Mouse (Mus musculus): ENCODE results near the gene Irf5. TPM values are rescaled to one million over a fixed set of nuclear protein-coding genes. Genes with fewer than 3 reads are reported as not detected.
A peak's percentile ranks its signal among the peaks of the same experiment; 100 is the strongest.

Gene Irf5
- 2.1 and 2.6 TPM in 2 replicates for polyA plus RNA-seq (2012)

- no peak for TF ChIP-seq GATA1 (IDR thresholded peaks at IDR 0.05; ENCODE audit: low read length)
Observed at GRCm38 (mm10) chr6:29526281-29527251, at the start of gene Irf5. Gene Irf5, plus strand, starts transcription at chr6:29526625.

- no peak for TF ChIP-seq GATA1 (IDR thresholded peaks at IDR 0.05; ENCODE audit: low read length)
Observed at GRCm38 (mm10) chr6:29482691-29483090, 43.7 kb upstream of the Irf5 start.

GRCm38 (mm10) chr6:29484716-29485559 lies 41.5 kb upstream of the Irf5 start:
- no peak for TF ChIP-seq GATA1 (IDR thresholded peaks at IDR 0.05; ENCODE audit: low read length)

GRCm38 (mm10) chr6:29485951-29486350 lies 40.5 kb upstream of the Irf5 start:
- TF ChIP-seq GATA1 (IDR thresholded peaks at IDR 0.05; ENCODE audit: low read length), result no peak

- TF ChIP-seq GATA1 (IDR thresholded peaks at IDR 0.05; ENCODE audit: low read length), result no peak
Observed at GRCm38 (mm10) chr6:29494101-29494500, 32.3 kb upstream of the Irf5 start.

- no peak for TF ChIP-seq GATA1 (IDR thresholded peaks at IDR 0.05; ENCODE audit: low read length)
Observed at GRCm38 (mm10) chr6:29496270-29496669, 30.2 kb upstream of the Irf5 start.

- no peak for TF ChIP-seq GATA1 (IDR thresholded peaks at IDR 0.05; ENCODE audit: low read length)
Observed at GRCm38 (mm10) chr6:29497791-29498190, 28.6 kb upstream of the Irf5 start.

GRCm38 (mm10) chr6:29500177-29500576 lies 26.2 kb upstream of the Irf5 start:
- TF ChIP-seq GATA1 (IDR thresholded peaks at IDR 0.05; ENCODE audit: low read length), result peak; percentile 16

GRCm38 (mm10) chr6:29500810-29501209 lies 25.6 kb upstream of the Irf5 start:
- TF ChIP-seq GATA1 (IDR thresholded peaks at IDR 0.05; ENCODE audit: low read length), result no peak

- no peak for TF ChIP-seq GATA1 (IDR thresholded peaks at IDR 0.05; ENCODE audit: low read length)
Observed at GRCm38 (mm10) chr6:29501599-29501998, 24.8 kb upstream of the Irf5 start.

GRCm38 (mm10) chr6:29505493-29505892 lies 20.9 kb upstream of the Irf5 start:
- no peak for TF ChIP-seq GATA1 (IDR thresholded peaks at IDR 0.05; ENCODE audit: low read length)

- TF ChIP-seq GATA1 (IDR thresholded peaks at IDR 0.05; ENCODE audit: low read length), result no peak
Observed at GRCm38 (mm10) chr6:29506834-29507233, 19.6 kb upstream of the Irf5 start.

- no peak for TF ChIP-seq GATA1 (IDR thresholded peaks at IDR 0.05; ENCODE audit: low read length)
Observed at GRCm38 (mm10) chr6:29507447-29508309, 18.7 kb upstream of the Irf5 start, which contains the start of gene Kcp. Gene Kcp, minus strand, starts transcription at chr6:29507952.

GRCm38 (mm10) chr6:29509086-29509485 lies 17.3 kb upstream of the Irf5 start:
- no peak for TF ChIP-seq GATA1 (IDR thresholded peaks at IDR 0.05; ENCODE audit: low read length)

- TF ChIP-seq GATA1 (IDR thresholded peaks at IDR 0.05; ENCODE audit: low read length), result no peak
Observed at GRCm38 (mm10) chr6:29513284-29513683, 13.1 kb upstream of the Irf5 start.

All from G1E-ER4 (cell line).